Mouse (Mus musculus) ES-Bruce4 (cell line): ENCODE results near the gene Mrpl34.

Experiments used
- CTCF ChIP-seq: IDR thresholded peaks from one replicate; pipeline ENCODE4 v1.8.1; 2011; ENCODE audit warnings: low read depth, low read length
- EP300 ChIP-seq: IDR thresholded peaks from 2 replicates; pipeline ENCODE4 v1.6.1; 2011; ENCODE audit warnings: low read depth, low read length; ENCODE audit not compliant: insufficient read depth
- POLR2A ChIP-seq: IDR thresholded peaks from one replicate; pipeline ENCODE4 v1.8.1; 2011; ENCODE audit warnings: low read length; ENCODE audit not compliant: insufficient read depth

- TF ChIP-seq CTCF = no peak
- no peak for TF ChIP-seq POLR2A
- no peak for TF ChIP-seq EP300
Observed at GRCm38 (mm10) chr8:71441404-71441803, 23.4 kb upstream of the Mrpl34 start.
